Mouse (Mus musculus): ENCODE measurements around the gene Slc39a7. TPM values are rescaled to one million over a fixed set of nuclear protein-coding genes. Genes with fewer than 3 reads are reported as not detected.
"Not testable (repeated sequence)": the region's sequence is repeated elsewhere in the genome, so short reads cannot be mapped to it uniquely, and the experiment has no call there.

The Slc39a7 gene
- total RNA-seq, 2 experiments from 2014 or later, result 98.6 to 104 TPM

- Histone ChIP-seq H3K27ac (no peak overlapping the region), H3K4me3 (no peak overlapping the region)
- TF ChIP-seq CTCF (IDR thresholded peaks at IDR 0.05), result no peak
- intact Hi-C loops (cut with DNase I), result no loop called here
- no peak for DNase-seq (ENCODE audit: extremely low spot score in 1 of 2, low spot score in 2 of 2)
Measured at GRCm38 (mm10) chr17:34022987-34023386, 8.5 kb downstream of the Slc39a7 start.

- Histone ChIP-seq H3K27ac (no peak overlapping the region), H3K4me3 (no peak overlapping the region)
- DNase-seq (ENCODE audit: extremely low spot score in 1 of 2, low spot score in 2 of 2), result no peak
- TF ChIP-seq CTCF (IDR thresholded peaks at IDR 0.05), result no peak
- intact Hi-C loops (cut with DNase I), result no loop called here
Measured at GRCm38 (mm10) chr17:34022414-34022783, 9.1 kb downstream of the Slc39a7 start.

- no peak overlapping the region for H3K27ac ChIP-seq
- TF ChIP-seq CTCF (IDR thresholded peaks at IDR 0.05), result no peak
- intact Hi-C loops (cut with DNase I), result loop anchor here (1.0 kb wide), 1 partner anchor 62 kb away; no protein-coding TSS in a partner anchor
- no peak for DNase-seq (ENCODE audit: extremely low spot score in 1 of 2, low spot score in 2 of 2)
- no peak overlapping the region for H3K4me3 ChIP-seq
Measured at GRCm38 (mm10) chr17:34021539-34022413, 9.7 kb downstream of the Slc39a7 start.

- no peak overlapping the region for H3K4me3 ChIP-seq
- no peak for DNase-seq (ENCODE audit: extremely low spot score in 1 of 2, low spot score in 2 of 2)
- H3K27ac ChIP-seq, result no peak overlapping the region
- intact Hi-C loops (cut with DNase I), result no loop called here
- no peak for TF ChIP-seq CTCF (IDR thresholded peaks at IDR 0.05)
Measured at GRCm38 (mm10) chr17:34013436-34013835, 18.0 kb downstream of the Slc39a7 start.

- TF ChIP-seq CTCF (IDR thresholded peaks at IDR 0.05), result no peak
- intact Hi-C loops (cut with DNase I), result no loop called here
- no peak for DNase-seq (ENCODE audit: extremely low spot score in 1 of 2, low spot score in 2 of 2)
- Histone ChIP-seq H3K27ac (no peak overlapping the region), H3K4me3 (no peak overlapping the region)
Measured at GRCm38 (mm10) chr17:34010156-34010555, 21.3 kb downstream of the Slc39a7 start.

GRCm38 (mm10) chr17:34006570-34006969 is 24.9 kb downstream of the Slc39a7 start:
- TF ChIP-seq CTCF (IDR thresholded peaks at IDR 0.05), result no peak
- intact Hi-C loops (cut with DNase I), result no loop called here

GRCm38 (mm10) chr17:34003426-34003825 is 28.1 kb downstream of the Slc39a7 start:
- Histone ChIP-seq H3K4me3 (no peak overlapping the region), H3K27ac (no peak overlapping the region)
- no peak for DNase-seq (ENCODE audit: extremely low spot score in 1 of 2, low spot score in 2 of 2)
- intact Hi-C loops (cut with DNase I), result loop anchor here (5.0 kb wide), 1 partner anchor 36 kb away; no protein-coding TSS in a partner anchor
- peak; percentile 66 for TF ChIP-seq CTCF (IDR thresholded peaks at IDR 0.05)

More at GRCm38 (mm10) chr17:34006570-34006969, 24.9 kb downstream of the Slc39a7 start:
- H3K4me3 ChIP-seq, result no peak overlapping the region
- DNase-seq (ENCODE audit: extremely low spot score in 1 of 2, low spot score in 2 of 2), result no peak
- H3K27ac ChIP-seq, result no peak overlapping the region

- intact Hi-C loops (cut with DNase I), result loop anchor here (5.0 kb wide), 1 partner anchor 33 kb away; no protein-coding TSS in a partner anchor
- not testable (repeated sequence) for H3K27ac ChIP-seq; H3K4me3 ChIP-seq; DNase-seq (ENCODE audit: extremely low spot score in 1 of 2, low spot score in 2 of 2)
Measured at GRCm38 (mm10) chr17:34000796-34001195, 30.7 kb downstream of the Slc39a7 start.

- intact Hi-C loops (cut with DNase I), result loop anchor here (5.0 kb wide), 1 partner anchor 33 kb away; no protein-coding TSS in a partner anchor
Measured at GRCm38 (mm10) chr17:34000150-34000537, 31.3 kb downstream of the Slc39a7 start, which contains the start of gene H2-K1. H2-K1 (minus strand) TSS chr17:34000347.

GRCm38 (mm10) chr17:33999341-34000149 is 31.9 kb downstream of the Slc39a7 start:
- DNase-seq (ENCODE audit: extremely low spot score in 1 of 2, low spot score in 2 of 2), result no peak
- H3K4me3 ChIP-seq, result peak overlapping the region; percentile 50
- H3K27ac ChIP-seq, result no peak overlapping the region
- intact Hi-C loops (cut with DNase I), result loop anchor here (5.0 kb wide), 2 partner anchors 32 to 1293 kb away; no protein-coding TSS in a partner anchor
- TF ChIP-seq CTCF (IDR thresholded peaks at IDR 0.05), result no peak

More at GRCm38 (mm10) chr17:34000150-34000537, 31.3 kb downstream of the Slc39a7 start, which contains the start of gene H2-K1:
- TF ChIP-seq CTCF (IDR thresholded peaks at IDR 0.05), result no peak
- DNase-seq (ENCODE audit: extremely low spot score in 1 of 2, low spot score in 2 of 2), result peak; percentile 67 to 68
- no peak within 1 kb of the TSS for H3K27ac ChIP-seq
- H3K4me3 ChIP-seq, result peak within 1 kb of the TSS; percentile 50

- H3K27ac ChIP-seq; DNase-seq (ENCODE audit: extremely low spot score in 1 of 2, low spot score in 2 of 2); H3K4me3 ChIP-seq: not testable (repeated sequence)
- intact Hi-C loops (cut with DNase I), result loop anchor here (5.0 kb wide), 1 partner anchor 1294 kb away; no protein-coding TSS in a partner anchor
Measured at GRCm38 (mm10) chr17:33998697-33999096, 32.8 kb downstream of the Slc39a7 start.

GRCm38 (mm10) chr17:33997025-33997424 is 34.5 kb downstream of the Slc39a7 start:
- not testable (repeated sequence) for DNase-seq (ENCODE audit: extremely low spot score in 1 of 2, low spot score in 2 of 2); H3K27ac ChIP-seq; H3K4me3 ChIP-seq
- intact Hi-C loops (cut with DNase I), result loop anchor here (5.0 kb wide), 1 partner anchor 1295 kb away; no protein-coding TSS in a partner anchor

Data from left cerebral cortex, adult 2 months (tissue).